27 mouse cellular contexts compared by ENCODE assay signal in the genomic region with DNA sequence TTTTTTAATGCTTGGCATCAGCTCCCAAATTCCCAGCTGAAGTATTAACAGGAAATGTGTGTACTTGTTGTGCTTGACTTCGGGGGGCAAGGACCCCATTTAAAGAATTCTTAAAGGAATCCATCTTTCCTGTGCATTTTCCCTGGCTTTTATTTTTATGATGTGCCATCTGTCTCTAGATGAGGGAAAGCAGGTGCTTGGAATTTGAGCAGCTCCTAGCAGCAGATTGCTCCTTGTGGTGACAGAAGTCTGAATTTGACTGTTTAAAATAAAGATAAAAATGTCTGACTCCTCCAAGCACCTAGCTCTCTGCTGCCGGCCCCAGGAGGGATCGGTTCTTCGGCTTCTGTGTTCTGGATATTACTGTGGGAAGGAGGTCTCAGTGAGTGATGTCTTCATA. TPM values are rescaled to one million over a fixed set of nuclear protein-coding genes. Genes with fewer than 3 reads are reported as not detected.
DNase-seq lines count a peak whose midpoint lies in the region; ATAC-seq lines count a peak whose summit lies in the region.
"Had no signal": no experiment of that assay in that cellular context is flagged by ENCODE, and none has a peak within 500 bp of the region (broad histone marks: within the 10 kb centered on the region; RNA-seq: fewer than 3 reads in every experiment).

No protein-coding gene starts in this region.

- no peak overlapping the region for H3K4me3 ChIP-seq in neural tube, embryonic 15.5 days (replicated peaks)
- H3K4me3 ChIP-seq: embryonic facial prominence, embryonic 15.5 days; heart, embryonic 10.5 days; hindbrain, embryonic 12.5 days; liver, embryonic 12.5 days; midbrain, embryonic 10.5 days; neural tube, embryonic 13.5 days had no signal

- no peaks in the 10 kb centered on the region for H3K27me3 ChIP-seq in neural tube, embryonic 15.5 days (replicated peaks)
- H3K27me3 ChIP-seq: embryonic facial prominence, embryonic 15.5 days; hindbrain, embryonic 12.5 days; liver, embryonic 12.5 days had no signal

- WGBS in neural tube, embryonic 15.5 days = 76% methylated on average over 4 of the region's 4 CpGs

- H3K36me3 ChIP-seq in neural tube, embryonic 15.5 days = no peaks in the 10 kb centered on the region
- H3K36me3 ChIP-seq: embryonic facial prominence, embryonic 15.5 days; G1E; heart, embryonic 10.5 days; hindbrain, embryonic 12.5 days; liver, embryonic 12.5 days; midbrain, embryonic 10.5 days; neural tube, embryonic 13.5 days had no signal

- no peak overlapping the region for H3K4me2 ChIP-seq in neural tube, embryonic 15.5 days
- H3K4me2 ChIP-seq: embryonic facial prominence, embryonic 15.5 days; hindbrain, embryonic 12.5 days; liver, embryonic 12.5 days; lung, embryonic 14.5 days; neural tube, embryonic 13.5 days had no signal

- H3K9me3 ChIP-seq in neural tube, embryonic 15.5 days (replicated peaks) = no peaks in the 10 kb centered on the region
- H3K9me3 ChIP-seq: embryonic facial prominence, embryonic 15.5 days; G1E; heart, embryonic 10.5 days; hindbrain, embryonic 12.5 days; liver, embryonic 12.5 days; midbrain, embryonic 10.5 days; neural tube, embryonic 13.5 days had no signal

- peak; percentile 16 for DNase-seq in cerebellum, adult 8-10 months
- DNase-seq in cerebellum, postnatal 14 days = no peak
- no peak for DNase-seq in frontal cortex, postnatal 10 days (ENCODE audit: low spot score in 2 of 2)
- peak; percentile 32 to 35 for DNase-seq in right cerebral cortex, adult 2 months (ENCODE audit: low spot score in 2 of 2)
- DNase-seq in right cerebral cortex, postnatal 4 days = no peak
- DNase-seq in testis, postnatal 14 days (ENCODE audit: low spot score) = no peak
- DNase-seq: embryo, embryonic 11 days; gastrocnemius, postnatal 14 days; heart, postnatal 10 days; kidney, adult 9 months; lung, embryonic 14.5 days; lung, postnatal 4 days; spleen, adult 18-20 months had no signal

- peak; percentile 60 for ATAC-seq in frontal cortex, adult (ENCODE audit: low TSS enrichment)
- no peak for ATAC-seq in neural tube, embryonic 15.5 days (ENCODE audit: low FRiP score)
- ATAC-seq: CD4-positive, CD25-positive, alpha-beta regulatory T cell, adult 4 months; inflammation-experienced regulatory T-cells, adult 6 months; liver, embryonic 12.5 days had no signal

- no peak overlapping the region for H3K27ac ChIP-seq in neural tube, embryonic 15.5 days (replicated peaks)
- H3K27ac ChIP-seq: embryonic facial prominence, embryonic 15.5 days; heart, embryonic 10.5 days; hindbrain, embryonic 12.5 days; liver, embryonic 12.5 days; midbrain, embryonic 10.5 days; neural tube, embryonic 13.5 days had no signal

- H3K4me1 ChIP-seq in neural tube, embryonic 15.5 days = peaks cover 6% of the 10 kb centered on the region
- H3K4me1 ChIP-seq: embryonic facial prominence, embryonic 15.5 days; heart, embryonic 10.5 days; hindbrain, embryonic 12.5 days; liver, embryonic 12.5 days; neural tube, embryonic 13.5 days had no signal

- H3K9ac ChIP-seq in neural tube, embryonic 15.5 days (replicated peaks) = no peak overlapping the region
- H3K9ac ChIP-seq: embryonic facial prominence, embryonic 15.5 days; hindbrain, embryonic 12.5 days; liver, embryonic 12.5 days; lung, embryonic 14.5 days; neural tube, embryonic 13.5 days had no signal

RNA-seq across cellular contexts. Expression of gene Dmgdh, which starts 47.7 kb away (rescaled TPM):
- 0.18 and 0.28 TPM in 2 replicates for polyA plus RNA-seq in neural tube, embryonic 15.5 days (2015; fragmentation: Nextera tagmentation; extraction: Ambion mirVana)
- polyA plus RNA-seq: CD4-positive, CD25-positive, alpha-beta regulatory T cell, adult 4 months; embryonic facial prominence, embryonic 15.5 days; G1E; inflammation-experienced regulatory T-cells, adult 6 months; limb, embryonic 11.5 days; lung, embryonic 14.5 days; neural tube, embryonic 13.5 days; stomach, embryonic 14.5 days; thymus, postnatal 0 days had no signal

RNA-seq across cellular contexts. Expression of gene Bhmt2, which starts 47.8 kb away (rescaled TPM):
- 0.17 TPM in 1 of 2 replicates, not detected in the other for polyA plus RNA-seq in neural tube, embryonic 15.5 days (2015; fragmentation: Nextera tagmentation; extraction: Ambion mirVana)
- polyA plus RNA-seq: embryonic facial prominence, embryonic 15.5 days; G1E; hindbrain, embryonic 12.5 days; inflammation-experienced regulatory T-cells, adult 6 months; limb, embryonic 11.5 days; lung, embryonic 14.5 days; midbrain, embryonic 10.5 days; stomach, embryonic 14.5 days; thymus, postnatal 0 days had no signal

RNA-seq across cellular contexts. Expression of gene Arsb, which starts 49.5 kb away (rescaled TPM):
- polyA plus RNA-seq in neural tube, embryonic 15.5 days (2015; fragmentation: Nextera tagmentation; extraction: Ambion mirVana) = 8.9 and 10.2 TPM in 2 replicates

Comparison
In these comparisons a context has a peak if more than half of its experiments do, and no peak if none do; other contexts are left out.
1. DNase-seq: peak in cerebellum, adult 8-10 months (single experiment) and right cerebral cortex, adult 2 months (2 of 2); none in cerebellum, postnatal 14 days (0 of 2), frontal cortex, postnatal 10 days (0 of 2), right cerebral cortex, postnatal 4 days (single experiment) and testis, postnatal 14 days (single experiment).